In the genomic region with DNA sequence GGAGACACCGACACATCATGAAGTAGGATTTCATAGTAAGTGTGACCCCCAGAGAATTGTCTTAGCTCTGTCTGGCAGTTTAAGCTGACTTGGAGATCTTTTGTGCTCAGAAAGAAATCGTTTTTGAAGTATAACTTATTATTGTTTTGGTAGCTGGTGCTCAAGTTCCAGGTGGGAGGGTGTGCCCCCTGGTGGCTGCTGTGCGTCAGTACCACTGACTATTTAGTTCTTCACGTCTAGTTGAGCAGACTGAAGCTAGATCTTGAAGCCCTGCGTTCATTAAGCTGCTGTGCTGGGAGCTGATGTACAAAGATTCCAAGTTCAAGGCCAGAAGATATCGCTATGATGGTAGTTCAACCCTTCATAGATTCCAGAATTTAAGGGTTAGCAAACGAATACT, we compare ENCODE assay signal across 8 mouse cellular contexts.
DNase-seq lines count a peak whose midpoint lies in the region; ATAC-seq and TF ChIP-seq lines count a peak whose summit lies in the region.

No protein-coding gene starts in this region.

- H3K27ac ChIP-seq in heart, adult 2 months: no peak overlapping the region; the same call in 1 of the 2 replicates
- no peak overlapping the region for H3K27ac ChIP-seq in heart, embryonic 11.5 days (ENCODE audit: low read depth, low read length)

- H3K79me2 ChIP-seq in heart, adult 2 months (replicated peaks; ENCODE audit: control insufficient read depth, insufficient read depth, low read length): no peaks in the 10 kb centered on the region; the same call in 1 of the 2 replicates

- WGBS in heart, adult 2 months: 31% methylated on average over 7 of the region's 7 CpGs
- 36% methylated on average over 7 of the region's 7 CpGs for WGBS in heart, embryonic 11.5 days (ENCODE audit: insufficient replicate concordance)

- peaks cover 6% of the 10 kb centered on the region for H3K4me1 ChIP-seq in heart, adult 2 months (ENCODE audit: control insufficient read depth, insufficient read depth, low read length)
- H3K4me1 ChIP-seq in heart, embryonic 11.5 days (ENCODE audit: control insufficient read depth, insufficient read depth, low read length): peaks cover 15% of the 10 kb centered on the region; the same call in 1 of the 2 replicates

- peak; percentile 50 to 72 for DNase-seq in heart, adult 2 months
- DNase-seq in CD8-positive naive resting alpha-beta T cell, adult 2 months (ENCODE audit: low read depth in 2 of 2, low spot score in 2 of 2): peak; percentile 29 to 46
- DNase-seq in brain, embryonic 14.5 days (ENCODE audit: low read depth): peak; percentile 78
- DNase-seq in gastrocnemius, adult 8-10 months (ENCODE audit: low spot score in 2 of 2): peak; percentile 31
- DNase-seq in layer of hippocampus, adult 9-11 months: peak; percentile 50
- DNase-seq in lung, postnatal 25 days (ENCODE audit: low spot score): peak; percentile 56
- DNase-seq in spleen, postnatal 4 days (ENCODE audit: low spot score in 2 of 2): peak; percentile 63 to 85

- no peak for ATAC-seq in heart, embryonic 11.5 days (replicated peaks; ENCODE audit: insufficient number of reproducible peaks, low FRiP score, low TSS enrichment)

- H3K9ac ChIP-seq in heart, adult 2 months (ENCODE audit: low read depth, low read length): no peak overlapping the region; the same call in 1 of the 2 replicates
- no peak overlapping the region for H3K9ac ChIP-seq in heart, embryonic 11.5 days (ENCODE audit: low read depth, low read length)

- H3K9me3 ChIP-seq in heart, embryonic 11.5 days (replicated peaks; ENCODE audit: control insufficient read depth, low read length): no peaks in the 10 kb centered on the region

- TF ChIP-seq POLR2A in heart, adult 2 months (IDR thresholded peaks at IDR 0.05; ENCODE audit: insufficient read depth, low read depth, low read length): no peak
- no peak for TF ChIP-seq POLR2A in brain, embryonic 14.5 days (IDR thresholded peaks at IDR 0.05; ENCODE audit: borderline replicate concordance, extremely low read depth, insufficient read depth, insufficient read length, poor library complexity, severe bottlenecking)

- H3K27me3 ChIP-seq in heart, adult 2 months (ENCODE audit: control insufficient read depth, insufficient read depth, low read length): no peaks in the 10 kb centered on the region
- no peaks in the 10 kb centered on the region for H3K27me3 ChIP-seq in heart, embryonic 11.5 days (ENCODE audit: control insufficient read depth, insufficient read depth, low read length)

- H3K4me3 ChIP-seq in heart, adult 2 months: no peak overlapping the region
- no peak overlapping the region for H3K4me3 ChIP-seq in heart, embryonic 11.5 days (ENCODE audit: low read depth, low read length)

- intact Hi-C loops in heart, adult 2 months (cut with DNase I): loop anchor here (2.0 to 5.0 kb wide), 2 partner anchors 71 to 599 kb away; a partner anchor contains a TSS

- H3K4me2 ChIP-seq in heart, embryonic 11.5 days: no peak overlapping the region

- 0 out of 2 replicates have a peak, but pooled peaks have one; percentile 53 for TF ChIP-seq EP300 in heart, adult 2 months (IDR thresholded peaks at IDR 0.05; ENCODE audit: insufficient read depth, low read depth, low read length)

- peak; percentile 92 for TF ChIP-seq CTCF in heart, adult 2 months (IDR thresholded peaks at IDR 0.05)
- TF ChIP-seq CTCF in brain, embryonic 14.5 days (IDR thresholded peaks at IDR 0.05; ENCODE audit: borderline replicate concordance, extremely low read depth, insufficient read depth, insufficient read length): peak; percentile 88

- no peaks in the 10 kb centered on the region for H3K36me3 ChIP-seq in heart, adult 2 months (ENCODE audit: control insufficient read depth, insufficient read depth, low read length)
- H3K36me3 ChIP-seq in heart, embryonic 11.5 days (ENCODE audit: control insufficient read depth, insufficient read depth, low read length): no peaks in the 10 kb centered on the region
